Mouse (Mus musculus): Measurements from ENCODE around the gene Wdfy3. TPM values are rescaled to one million over a fixed set of nuclear protein-coding genes. Genes with fewer than 3 reads are reported as not detected.

The Wdfy3 gene
- polyA plus RNA-seq, 1 experiment from 2014 or later, result 17.2 TPM

GRCm38 (mm10) chr5:101949323-101949722 lies 120.4 kb downstream of the Wdfy3 start:
- no peak for DNase-seq (ENCODE audit: low spot score)
- no peak overlapping the region for H3K4me3 ChIP-seq
- peaks cover 93% of the 10 kb centered on the region for H3K36me3 ChIP-seq (replicated peaks)
- H3K27me3 ChIP-seq (replicated peaks; ENCODE audit: low read depth, poor library complexity, severe bottlenecking), result no peaks in the 10 kb centered on the region
- 52% methylated on average over 8 of the region's 8 CpGs for WGBS
- H3K4me1 ChIP-seq, result peaks cover 3% of the 10 kb centered on the region; the same call in 1 of the 2 replicates
- H3K27ac ChIP-seq (replicated peaks), result no peak overlapping the region
- no peaks in the 10 kb centered on the region for H3K9me3 ChIP-seq

- DNase-seq (ENCODE audit: low spot score), result no peak
- H3K9me3 ChIP-seq, result no peaks in the 10 kb centered on the region
- H3K27me3 ChIP-seq (replicated peaks; ENCODE audit: low read depth, poor library complexity, severe bottlenecking), result no peaks in the 10 kb centered on the region
- peaks cover 93% of the 10 kb centered on the region for H3K36me3 ChIP-seq (replicated peaks)
- WGBS, result 85% methylated on average over 7 of the region's 7 CpGs
- no peak overlapping the region for H3K27ac ChIP-seq (replicated peaks)
- H3K4me1 ChIP-seq, result peaks cover 3% of the 10 kb centered on the region; the same call in 1 of the 2 replicates
- H3K4me3 ChIP-seq, result no peak overlapping the region
These were observed 121.1 kb downstream of the Wdfy3 start for GRCm38 (mm10) chr5:101948641-101949040.

GRCm38 (mm10) chr5:101945731-101946130 lies 124.0 kb downstream of the Wdfy3 start:
- H3K36me3 ChIP-seq (replicated peaks), result peaks cover 93% of the 10 kb centered on the region
- peaks cover 3% of the 10 kb centered on the region; the same call in 1 of the 2 replicates for H3K4me1 ChIP-seq
- no peak overlapping the region for H3K4me3 ChIP-seq
- DNase-seq (ENCODE audit: low spot score), result no peak
- H3K27ac ChIP-seq (replicated peaks), result no peak overlapping the region
- H3K27me3 ChIP-seq (replicated peaks; ENCODE audit: low read depth, poor library complexity, severe bottlenecking), result no peaks in the 10 kb centered on the region
- WGBS, result 89% methylated on average over 5 of the region's 5 CpGs
- H3K9me3 ChIP-seq, result no peaks in the 10 kb centered on the region

GRCm38 (mm10) chr5:101937909-101938596 lies 131.7 kb downstream of the Wdfy3 start:
- no peak overlapping the region for H3K4me3 ChIP-seq
- no peak for DNase-seq (ENCODE audit: low spot score)
- no peak overlapping the region for H3K27ac ChIP-seq (replicated peaks)
- no peaks in the 10 kb centered on the region for H3K27me3 ChIP-seq (replicated peaks; ENCODE audit: low read depth, poor library complexity, severe bottlenecking)
- WGBS, result 92% methylated on average over 13 of the region's 13 CpGs
- no peaks in the 10 kb centered on the region for H3K9me3 ChIP-seq
- peaks cover 93% of the 10 kb centered on the region for H3K36me3 ChIP-seq (replicated peaks)
- peaks cover 15% of the 10 kb centered on the region for H3K4me1 ChIP-seq

- Histone ChIP-seq H3K4me1 (peaks cover 15% of the 10 kb centered on the region), H3K27me3 (replicated peaks; ENCODE audit: low read depth, poor library complexity, severe bottlenecking) (no peaks in the 10 kb centered on the region), H3K4me3 (no peak overlapping the region), H3K27ac (replicated peaks) (no peak overlapping the region), H3K36me3 (replicated peaks) (peaks cover 93% of the 10 kb centered on the region), H3K9me3 (no peaks in the 10 kb centered on the region)
- 89% methylated on average over 21 of the region's 21 CpGs for WGBS
- no peak for DNase-seq (ENCODE audit: low spot score)
These were observed 132.4 kb downstream of the Wdfy3 start for GRCm38 (mm10) chr5:101937362-101937761.

GRCm38 (mm10) chr5:101935893-101936292 lies 133.8 kb downstream of the Wdfy3 start:
- H3K27ac ChIP-seq (replicated peaks), result peak overlapping the region; percentile 30; the same call in 1 of the 2 replicates
- no peaks in the 10 kb centered on the region for H3K27me3 ChIP-seq (replicated peaks; ENCODE audit: low read depth, poor library complexity, severe bottlenecking)
- no peak overlapping the region for H3K4me3 ChIP-seq
- H3K9me3 ChIP-seq, result no peaks in the 10 kb centered on the region
- peak; percentile 62 for DNase-seq (ENCODE audit: low spot score)
- H3K4me1 ChIP-seq, result peaks cover 15% of the 10 kb centered on the region
- H3K36me3 ChIP-seq (replicated peaks), result peaks cover 90% of the 10 kb centered on the region
- WGBS, result 48% methylated on average over 16 of the region's 16 CpGs

- H3K4me1 ChIP-seq, result peaks cover 15% of the 10 kb centered on the region
- H3K9me3 ChIP-seq, result no peaks in the 10 kb centered on the region
- H3K27me3 ChIP-seq (replicated peaks; ENCODE audit: low read depth, poor library complexity, severe bottlenecking), result no peaks in the 10 kb centered on the region
- H3K27ac ChIP-seq (replicated peaks), result no peak overlapping the region
- 89% methylated on average over 7 of the region's 7 CpGs for WGBS
- DNase-seq (ENCODE audit: low spot score), result no peak
- H3K4me3 ChIP-seq, result no peak overlapping the region
- peaks cover 90% of the 10 kb centered on the region for H3K36me3 ChIP-seq (replicated peaks)
These were observed 135.1 kb downstream of the Wdfy3 start for GRCm38 (mm10) chr5:101934629-101935028.

- H3K27ac ChIP-seq (replicated peaks), result no peak overlapping the region
- no peaks in the 10 kb centered on the region for H3K9me3 ChIP-seq
- no peak overlapping the region for H3K4me3 ChIP-seq
- peaks cover 15% of the 10 kb centered on the region for H3K4me1 ChIP-seq
- no peaks in the 10 kb centered on the region for H3K27me3 ChIP-seq (replicated peaks; ENCODE audit: low read depth, poor library complexity, severe bottlenecking)
- 86% methylated on average over 15 of the region's 15 CpGs for WGBS
- no peak for DNase-seq (ENCODE audit: low spot score)
- H3K36me3 ChIP-seq (replicated peaks), result peaks cover 90% of the 10 kb centered on the region
These were observed 136.5 kb downstream of the Wdfy3 start for GRCm38 (mm10) chr5:101932971-101933810.

GRCm38 (mm10) chr5:101931997-101932396 lies 137.7 kb downstream of the Wdfy3 start:
- no peak for DNase-seq (ENCODE audit: low spot score)
- no peak overlapping the region for H3K27ac ChIP-seq (replicated peaks)
- H3K4me3 ChIP-seq, result no peak overlapping the region
- H3K36me3 ChIP-seq (replicated peaks), result peaks cover 89% of the 10 kb centered on the region
- no peaks in the 10 kb centered on the region for H3K27me3 ChIP-seq (replicated peaks; ENCODE audit: low read depth, poor library complexity, severe bottlenecking)
- no peaks in the 10 kb centered on the region for H3K9me3 ChIP-seq
- WGBS, result 72% methylated on average over 4 of the region's 4 CpGs
- H3K4me1 ChIP-seq, result peaks cover 15% of the 10 kb centered on the region

- no peaks in the 10 kb centered on the region for H3K9me3 ChIP-seq
- 92% methylated on average over 8 of the region's 8 CpGs for WGBS
- DNase-seq (ENCODE audit: low spot score), result no peak
- H3K27me3 ChIP-seq (replicated peaks; ENCODE audit: low read depth, poor library complexity, severe bottlenecking), result no peaks in the 10 kb centered on the region
- H3K4me3 ChIP-seq, result no peak overlapping the region
- H3K4me1 ChIP-seq, result no peaks in the 10 kb centered on the region
- no peak overlapping the region for H3K27ac ChIP-seq (replicated peaks)
- H3K36me3 ChIP-seq (replicated peaks), result peaks cover 96% of the 10 kb centered on the region
These were observed 143.4 kb downstream of the Wdfy3 start for GRCm38 (mm10) chr5:101926311-101926710.

GRCm38 (mm10) chr5:101923710-101924109 lies 146.0 kb downstream of the Wdfy3 start:
- H3K36me3 ChIP-seq (replicated peaks), result peaks cover 97% of the 10 kb centered on the region
- no peaks in the 10 kb centered on the region for H3K27me3 ChIP-seq (replicated peaks; ENCODE audit: low read depth, poor library complexity, severe bottlenecking)

GRCm38 (mm10) chr5:101919559-101919958 lies 150.2 kb downstream of the Wdfy3 start:
- WGBS, result 96% methylated on average over 5 of the region's 5 CpGs

More at GRCm38 (mm10) chr5:101923710-101924109, 146.0 kb downstream of the Wdfy3 start:
- no peaks in the 10 kb centered on the region for H3K9me3 ChIP-seq
- no peak for DNase-seq (ENCODE audit: low spot score)
- H3K4me1 ChIP-seq, result no peaks in the 10 kb centered on the region
- no peak overlapping the region for H3K4me3 ChIP-seq
- 81% methylated on average over 11 of the region's 11 CpGs for WGBS
- H3K27ac ChIP-seq (replicated peaks), result no peak overlapping the region

More at GRCm38 (mm10) chr5:101919559-101919958, 150.2 kb downstream of the Wdfy3 start:
- no peak for DNase-seq (ENCODE audit: low spot score)
- Histone ChIP-seq H3K4me3 (no peak overlapping the region), H3K27me3 (replicated peaks; ENCODE audit: low read depth, poor library complexity, severe bottlenecking) (no peaks in the 10 kb centered on the region), H3K9me3 (no peaks in the 10 kb centered on the region), H3K36me3 (replicated peaks) (peaks cover 99% of the 10 kb centered on the region), H3K27ac (replicated peaks) (no peak overlapping the region), H3K4me1 (no peaks in the 10 kb centered on the region)
